Comparison of ENCODE assay signal across 8 mouse cellular contexts in genomic region chr3:68576431-68576830, GRCm38 (mm10).
DNase-seq lines count a peak whose midpoint lies in the region; ATAC-seq lines count a peak whose summit lies in the region.

No protein-coding gene starts in this region.

- intact Hi-C loops in left cerebral cortex, postnatal 10 days (cut with DNase I), result no loop called here

- no peak for ATAC-seq in monocyte, adult 5-6 weeks (replicated peaks; ENCODE audit: insufficient number of reproducible peaks, low FRiP score, low TSS enrichment, poor library complexity, severe bottlenecking)

- DNase-seq in kidney, postnatal 25 days, result peak; percentile 31 to 56
- DNase-seq in kidney, adult 9 months, result no peak
- DNase-seq in cerebellum, postnatal 14 days, result peak; percentile 94 to 96
- DNase-seq in heart, postnatal 4 days, result peak; percentile 59
- peak; percentile 83 to 88 for DNase-seq in left cerebral cortex, postnatal 10 days (ENCODE audit: extremely low spot score in 1 of 2, low spot score in 2 of 2)
- DNase-seq in retina, postnatal 7 days (ENCODE audit: low read depth, low spot score), result peak; percentile 30
- DNase-seq in yolk sac, embryonic 10.5 days (ENCODE audit: low spot score), result no peak

Comparison
In these comparisons a context has a peak if more than half of its experiments do, and no peak if none do; other contexts are left out.
1. DNase-seq: peak in kidney, postnatal 25 days (2 of 2), cerebellum, postnatal 14 days (2 of 2), heart, postnatal 4 days (single experiment), left cerebral cortex, postnatal 10 days (2 of 2) and retina, postnatal 7 days (single experiment); none in kidney, adult 9 months (single experiment) and yolk sac, embryonic 10.5 days (single experiment).